Mouse (Mus musculus): ENCODE data around the gene Nectin4.

DNA sequence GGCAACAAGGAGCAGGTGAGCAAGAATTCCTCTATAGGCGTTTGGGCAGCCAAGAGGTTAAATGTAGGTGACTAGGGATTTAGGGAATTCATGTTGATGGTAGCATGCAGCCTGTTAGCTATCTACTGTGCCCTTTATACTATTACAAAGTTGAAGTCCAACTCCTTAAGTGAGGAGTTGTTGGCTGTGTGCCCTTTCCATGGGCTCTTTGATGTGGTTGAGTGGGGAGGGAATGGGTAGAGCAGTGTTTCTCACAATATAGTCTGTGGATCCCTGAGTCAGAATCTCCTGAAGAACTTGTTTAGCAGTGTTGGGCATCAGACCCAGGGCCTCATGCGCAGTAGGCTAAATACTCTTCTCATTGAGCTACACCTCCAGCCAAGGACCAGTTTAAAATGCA is 13.1 kb upstream of the Nectin4 start:
- TF ChIP-seq CTCF (IDR thresholded peaks at IDR 0.05; ENCODE audit: low read depth, low read length): no peak
- no peak for TF ChIP-seq POLR2A (IDR thresholded peaks at IDR 0.05; ENCODE audit: extremely low read depth, insufficient read depth, low read length)
